Mouse (Mus musculus) spleen, adult 18-20 months (tissue): ENCODE results near the gene Nsun2.

Source experiments
- DNase-seq, 2 experiments: peaks; one replicate each; pipeline ENCODE4 v3.0.0; 2022; ENCODE audit warnings: mixed read lengths in 2 of 2

The Nsun2 gene

GRCm38 (mm10) chr13:69525867-69526266 lies 7.7 kb upstream of the Nsun2 start:
- no peak for DNase-seq

GRCm38 (mm10) chr13:69528531-69528930 lies 5.0 kb upstream of the Nsun2 start:
- DNase-seq: no peak

DNA sequence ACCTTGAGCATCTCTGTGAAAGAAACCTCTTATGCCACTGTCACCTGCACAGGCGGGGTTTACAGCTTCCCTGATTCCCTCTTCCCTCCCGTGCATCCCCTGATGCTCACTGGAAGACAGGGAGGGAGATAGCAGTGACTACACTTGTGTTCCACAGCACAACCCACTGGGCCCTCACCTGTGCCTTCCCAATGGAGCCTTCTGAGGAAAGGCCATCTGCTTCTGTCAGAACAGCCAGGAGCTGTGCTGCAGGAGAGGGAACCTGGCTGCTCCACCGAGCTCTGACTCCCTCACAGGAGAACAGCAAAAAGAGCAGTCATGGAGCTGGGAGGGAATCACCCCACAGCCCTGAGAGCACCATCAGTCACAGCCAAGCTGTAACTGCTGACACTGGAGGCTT lies 3.4 kb upstream of the Nsun2 start:
- DNase-seq: no peak

DNA sequence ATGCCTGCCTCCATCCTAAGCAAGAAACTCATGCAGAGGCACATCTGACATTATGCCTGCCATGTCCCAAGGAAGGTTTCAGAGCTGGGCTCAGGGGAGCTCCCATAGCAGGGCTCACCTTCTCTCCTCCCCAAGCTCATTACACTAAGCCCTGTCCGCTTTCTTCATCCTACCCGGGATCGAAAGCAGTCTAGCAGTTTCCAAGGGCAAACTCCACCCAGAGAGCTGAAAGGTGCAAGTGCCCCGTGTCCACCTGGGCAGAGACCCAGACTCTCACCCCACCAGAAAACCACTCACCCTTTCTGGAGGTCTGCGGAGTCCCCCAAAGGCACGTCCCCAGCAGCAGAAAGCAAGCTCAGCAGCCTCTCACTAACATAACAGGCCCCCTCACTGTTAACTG lies 2.6 kb upstream of the Nsun2 start:
- DNase-seq: no peak

GRCm38 (mm10) chr13:69531431-69531830 lies 2.1 kb upstream of the Nsun2 start:
- DNase-seq: no peak

DNA sequence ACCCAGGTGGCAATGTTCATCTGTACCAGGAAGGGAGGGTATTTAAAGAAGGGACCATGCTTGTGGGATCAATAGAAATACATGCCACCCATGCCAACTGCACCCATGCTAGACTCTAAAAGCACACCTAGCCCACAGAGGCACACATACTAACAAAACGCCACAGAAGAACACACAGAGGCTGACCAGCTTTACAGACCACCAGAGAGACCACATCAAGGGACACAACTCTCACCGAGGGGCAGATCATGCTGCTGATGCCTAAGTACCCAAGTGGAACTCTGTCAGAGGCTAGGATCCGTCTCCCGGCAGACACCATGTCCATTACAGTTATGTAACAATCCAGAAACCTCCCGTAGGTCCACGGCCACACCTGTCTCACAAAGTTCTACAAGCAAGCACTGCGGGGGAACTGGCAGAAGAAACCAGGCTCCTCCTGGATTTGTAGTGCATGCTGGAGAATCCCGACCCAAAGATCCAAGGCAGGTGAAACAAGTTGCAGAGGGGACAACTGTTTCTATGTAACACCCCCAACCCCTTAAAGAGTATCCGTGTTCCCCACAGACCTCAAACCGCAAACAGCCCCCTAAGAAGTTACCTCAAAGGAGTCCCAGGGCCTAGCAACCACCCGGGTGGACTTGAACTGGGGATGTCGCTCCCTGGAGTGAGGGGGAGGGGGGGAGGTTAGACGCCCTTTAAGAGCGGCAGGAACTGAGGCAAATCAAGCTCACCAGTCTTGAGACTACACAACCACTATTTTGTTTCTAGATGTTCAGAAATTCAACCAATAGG lies 1.2 kb upstream of the Nsun2 start:
- no peak for DNase-seq

- no peak for DNase-seq
These were observed 597 bp upstream of the Nsun2 start for GRCm38 (mm10) chr13:69532893-69533404.

GRCm38 (mm10) chr13:69534334-69534653 lies 748 bp downstream of the Nsun2 start, which contains the start of gene Tent4a:
TSS of gene Tent4a (minus strand) at chr13:69534617.
- no peak for DNase-seq

DNA sequence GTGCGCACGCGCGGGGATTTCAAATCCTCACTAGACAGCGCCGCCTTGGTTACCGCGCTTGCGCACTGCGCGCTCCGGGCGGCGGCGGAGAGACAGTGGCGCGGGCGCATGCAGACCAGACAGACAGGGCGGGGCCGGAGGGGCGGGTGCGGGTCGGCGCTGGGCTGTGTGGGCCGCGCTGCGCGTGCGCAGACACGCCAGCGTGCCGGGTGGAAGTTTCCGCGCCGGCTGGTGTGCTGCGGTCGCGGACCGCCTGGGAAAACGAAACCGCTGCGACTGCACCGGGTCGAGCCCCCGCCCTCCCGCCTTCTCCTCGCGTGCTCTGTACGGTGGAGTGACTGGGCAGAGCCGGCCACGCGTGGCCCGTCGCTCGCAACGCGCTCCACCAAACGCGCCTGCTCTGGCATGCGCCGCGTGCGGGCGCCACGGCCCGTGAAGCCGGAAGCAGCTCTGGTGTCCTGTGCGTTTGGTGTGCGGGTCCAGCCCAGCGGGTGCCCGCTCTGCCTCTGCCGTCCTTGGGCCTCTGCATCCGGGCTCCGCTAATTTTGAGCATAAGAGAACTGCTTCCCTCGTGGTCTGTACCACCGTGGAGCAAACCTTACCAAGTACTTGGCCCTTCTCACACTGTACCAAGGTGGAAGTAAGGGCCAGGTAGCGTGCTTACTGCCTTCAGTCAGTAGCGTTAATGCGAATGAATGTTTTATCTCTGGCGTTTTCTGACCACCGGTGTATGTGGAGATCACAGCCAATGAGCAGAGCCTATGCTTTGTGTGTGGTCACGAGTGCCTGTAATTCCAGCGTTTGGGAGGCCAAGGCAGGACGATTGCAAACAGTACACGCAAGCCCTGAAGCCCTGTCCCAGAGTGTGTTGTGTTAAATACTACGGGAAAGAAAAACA lies 1.4 kb downstream of the Nsun2 start:
- peak; percentile 96 to 97 for DNase-seq

DNA sequence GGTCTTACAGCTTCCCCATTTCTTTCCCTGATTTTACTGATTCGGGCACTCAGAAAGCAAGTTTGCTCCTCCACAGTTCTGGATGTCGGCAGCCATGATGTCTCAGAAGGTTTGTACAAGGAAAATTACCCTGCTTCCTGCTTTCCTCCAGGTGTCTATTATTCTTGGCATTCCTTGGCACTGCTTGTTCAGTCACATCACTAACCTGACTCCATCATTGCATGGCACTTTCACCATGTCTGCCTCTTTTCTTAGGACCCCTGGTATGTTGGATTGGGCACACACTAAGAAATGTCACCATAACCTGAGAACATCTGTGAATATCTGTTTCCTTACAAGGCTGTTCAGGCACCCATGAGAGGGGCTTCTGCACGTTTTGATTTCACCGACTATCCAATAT lies 2.5 kb downstream of the Nsun2 start:
- DNase-seq: no peak

DNA sequence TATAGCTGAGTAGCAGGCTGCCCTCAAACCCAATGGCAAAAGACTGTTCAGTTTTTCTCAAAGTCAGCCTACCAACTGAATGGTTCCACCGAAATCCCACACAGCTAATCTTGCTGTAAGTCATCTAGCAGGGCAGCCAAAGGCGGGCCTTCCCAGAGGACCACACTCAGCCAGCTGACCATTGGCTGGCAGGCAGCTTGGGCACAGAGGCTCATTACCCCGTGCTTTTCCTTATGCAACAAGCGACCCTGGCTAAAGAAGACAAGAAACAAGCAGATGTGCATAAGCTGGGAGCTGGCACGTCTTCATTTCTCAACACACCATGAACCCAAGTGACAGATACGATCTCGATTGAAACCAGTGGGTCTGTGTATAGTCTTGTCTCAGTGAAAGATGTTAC lies 3.8 kb downstream of the Nsun2 start:
- no peak for DNase-seq

- DNase-seq: no peak
These were observed 4.8 kb downstream of the Nsun2 start for GRCm38 (mm10) chr13:69538327-69538726.

GRCm38 (mm10) chr13:69541209-69541608 lies 7.7 kb downstream of the Nsun2 start:
- DNase-seq: no peak

DNA sequence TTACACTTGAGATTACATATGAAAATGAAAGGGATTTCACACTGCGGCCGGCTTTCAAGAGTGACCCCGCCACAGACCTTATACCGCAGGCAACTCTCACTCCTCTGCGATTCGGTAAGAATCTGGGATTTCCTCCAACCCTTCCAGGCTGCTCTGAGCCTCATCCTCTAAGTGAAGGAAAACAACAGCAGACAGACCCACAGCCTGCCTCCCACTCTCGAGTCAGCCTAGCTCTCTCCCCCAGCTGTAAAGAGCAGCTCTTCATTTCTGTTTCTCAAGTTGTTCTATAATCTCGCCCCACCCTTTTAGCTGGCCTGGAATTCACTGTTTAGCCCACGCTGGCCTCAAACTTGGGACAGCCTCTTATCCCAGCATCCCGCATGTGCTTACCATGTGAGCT lies 8.2 kb downstream of the Nsun2 start:
- DNase-seq: no peak

DNA sequence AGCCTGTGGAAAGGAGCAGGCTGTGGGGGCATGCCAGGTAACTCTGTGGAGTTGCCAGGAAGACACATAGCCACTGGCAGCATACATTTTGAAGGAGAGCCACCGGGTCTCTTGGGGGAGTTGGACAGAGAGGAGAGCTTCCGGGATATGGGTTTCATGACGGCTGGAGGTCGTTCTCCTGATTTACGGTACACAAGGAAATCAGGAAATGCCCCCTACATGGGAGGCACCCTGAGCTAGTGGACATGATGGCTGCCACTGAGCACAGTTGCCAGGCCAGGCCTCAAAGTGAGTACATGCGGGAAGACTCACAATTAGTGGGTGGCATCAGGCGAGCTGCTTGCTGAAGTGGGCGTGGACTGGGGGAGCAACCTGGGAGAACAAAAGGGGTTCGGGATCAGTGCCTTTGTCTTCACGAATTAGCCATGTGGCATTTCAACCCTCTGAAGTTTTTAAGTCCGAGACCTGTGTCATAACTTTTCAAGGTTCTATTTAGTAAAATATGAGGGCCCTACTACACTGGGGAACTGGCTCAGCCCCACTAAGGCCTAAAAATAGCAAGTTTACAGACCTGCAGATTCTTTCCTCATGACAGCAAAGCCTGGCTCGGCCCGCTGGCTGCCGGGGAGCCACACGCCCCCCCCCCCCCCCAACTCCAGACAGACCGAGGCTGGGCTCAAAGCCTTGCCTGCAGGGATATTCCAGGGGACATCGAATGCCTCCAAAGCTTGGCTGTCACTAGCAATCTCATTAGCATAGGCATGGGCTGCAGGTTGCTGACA lies 9.2 kb downstream of the Nsun2 start:
- DNase-seq: no peak

DNA sequence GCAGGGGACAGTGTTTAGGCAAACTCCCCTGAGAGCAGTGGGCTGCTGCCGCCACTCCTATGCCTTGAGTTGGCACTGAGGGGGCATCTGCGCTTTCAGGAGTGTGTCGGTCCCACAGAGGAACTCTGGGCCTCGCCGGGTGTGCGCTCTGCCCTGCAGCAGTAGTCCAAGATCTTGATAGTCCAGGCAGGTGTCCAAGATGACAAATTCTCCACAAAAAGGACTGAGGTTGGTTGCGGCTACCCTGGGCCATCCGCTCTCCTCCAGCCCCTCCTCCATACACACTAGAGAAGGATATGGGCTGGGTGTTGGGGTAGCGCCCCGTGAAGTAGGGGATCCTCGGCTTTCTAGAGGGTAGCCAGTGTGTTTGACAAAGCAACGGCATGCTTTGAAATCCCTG lies 10.0 kb downstream of the Nsun2 start:
- DNase-seq: no peak

DNA sequence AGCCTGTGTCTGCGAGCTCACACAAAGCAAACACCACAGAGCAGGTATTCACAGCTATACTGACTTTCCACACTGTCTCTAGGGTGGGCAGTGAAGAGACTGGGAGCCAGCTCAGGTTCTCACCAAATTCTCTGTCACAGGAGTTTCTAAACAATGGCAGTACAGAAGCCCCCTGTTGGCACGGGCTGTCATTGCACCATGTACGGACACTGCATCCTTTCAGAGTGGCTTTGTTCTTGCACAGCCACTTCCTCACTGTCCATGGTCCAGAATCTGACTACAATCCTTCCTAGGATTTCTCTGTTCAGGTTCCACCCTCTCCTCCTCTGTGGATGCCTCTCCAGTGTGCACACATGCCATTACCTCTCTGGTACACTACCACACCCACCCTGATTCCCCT lies 11.5 kb downstream of the Nsun2 start:
- DNase-seq: peak; percentile 37 to 69

DNA sequence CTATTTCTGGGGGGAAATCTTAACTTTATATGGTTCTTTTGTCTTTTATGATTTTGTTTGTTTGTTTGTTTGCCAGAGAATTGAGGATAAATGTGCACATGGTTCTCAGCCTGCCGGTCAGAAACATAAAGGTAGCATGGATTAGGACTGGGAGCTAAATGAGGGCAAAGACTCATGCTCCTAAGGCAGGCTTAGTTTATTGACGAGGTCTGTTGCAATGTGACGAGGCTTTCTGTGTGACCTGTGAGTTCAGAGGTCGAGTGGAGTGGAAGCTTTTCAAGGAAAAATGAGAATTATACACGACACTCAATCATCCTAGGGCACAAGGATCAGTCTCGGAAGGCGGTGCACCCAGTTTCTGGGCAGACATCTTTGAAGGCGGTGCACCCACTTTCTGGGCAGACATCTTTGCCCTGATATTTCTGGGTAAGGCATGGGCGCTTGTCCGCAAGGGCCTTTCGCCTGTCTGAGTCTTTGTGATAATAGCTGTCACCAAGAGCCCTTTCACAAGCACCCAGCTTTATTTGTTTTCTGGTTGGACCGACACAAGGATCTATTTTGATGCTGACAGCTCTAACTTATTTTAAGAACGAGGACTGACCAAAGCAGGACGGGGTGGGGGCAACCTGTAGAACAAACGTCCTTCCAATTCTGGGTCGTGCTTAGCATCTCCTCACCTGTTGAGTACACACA lies 14.1 kb downstream of the Nsun2 start:
- DNase-seq: no peak

DNA sequence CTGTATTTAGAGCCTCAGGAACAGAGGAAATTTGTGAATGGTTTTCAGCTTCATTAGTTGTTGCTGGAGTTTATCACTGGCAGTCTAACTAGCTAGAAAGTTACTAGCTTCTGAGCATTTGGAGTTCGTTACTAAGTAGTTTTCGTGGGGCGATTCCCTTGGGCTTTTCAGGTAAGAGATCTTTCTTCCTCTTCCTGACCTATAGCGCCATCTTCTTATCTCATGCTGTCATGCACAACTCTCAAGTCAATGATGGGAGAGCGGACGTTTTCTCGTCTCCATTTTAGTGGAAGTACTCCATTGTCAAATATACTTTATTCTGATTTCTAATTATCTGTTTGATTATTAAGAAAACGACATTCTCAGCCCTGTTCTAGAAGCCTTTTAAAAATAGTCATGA lies 16.4 kb downstream of the Nsun2 start:
- no peak for DNase-seq

- DNase-seq: no peak
These were observed 17.3 kb downstream of the Nsun2 start for GRCm38 (mm10) chr13:69550831-69551230.

DNA sequence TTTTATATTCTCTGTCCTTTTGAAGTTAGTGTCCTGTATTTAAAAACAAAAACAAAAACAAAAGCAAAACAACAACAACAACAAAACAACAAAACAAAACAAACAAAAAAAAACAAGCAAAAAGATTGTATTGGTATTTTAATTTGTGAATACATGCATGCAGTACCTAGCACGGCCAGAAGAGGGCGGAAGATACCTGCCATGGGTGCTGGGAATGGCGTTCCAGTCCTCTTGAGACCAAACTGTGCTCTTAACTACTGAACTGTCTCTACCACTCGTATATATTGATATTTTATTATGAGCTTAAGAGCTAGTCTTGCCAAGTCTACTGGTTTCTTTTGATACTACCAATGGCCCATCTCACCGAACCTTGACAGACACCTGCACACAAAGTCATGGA lies 19.5 kb downstream of the Nsun2 start:
- peak in 1 of 2 experiments; percentile 31 for DNase-seq

DNA sequence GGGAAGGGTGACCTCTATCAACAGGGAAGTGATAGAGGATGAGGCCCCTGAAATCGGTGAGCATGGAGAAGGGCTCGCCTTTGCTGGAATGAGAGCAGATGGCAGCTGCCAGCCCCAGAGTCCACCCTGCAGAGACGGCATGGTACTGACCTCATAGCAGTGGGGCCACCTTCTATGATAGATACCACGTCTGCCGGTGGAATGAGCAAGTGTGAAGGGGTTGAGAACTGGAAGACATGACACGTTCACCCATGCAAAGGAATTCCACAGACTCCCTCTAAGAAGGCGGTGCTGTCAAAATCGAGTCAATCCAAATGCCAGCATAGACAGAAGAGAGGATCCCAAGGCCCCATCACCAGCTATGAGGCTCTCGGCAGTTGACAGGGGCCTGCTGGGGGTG lies 20.7 kb downstream of the Nsun2 start:
- no peak for DNase-seq

DNA sequence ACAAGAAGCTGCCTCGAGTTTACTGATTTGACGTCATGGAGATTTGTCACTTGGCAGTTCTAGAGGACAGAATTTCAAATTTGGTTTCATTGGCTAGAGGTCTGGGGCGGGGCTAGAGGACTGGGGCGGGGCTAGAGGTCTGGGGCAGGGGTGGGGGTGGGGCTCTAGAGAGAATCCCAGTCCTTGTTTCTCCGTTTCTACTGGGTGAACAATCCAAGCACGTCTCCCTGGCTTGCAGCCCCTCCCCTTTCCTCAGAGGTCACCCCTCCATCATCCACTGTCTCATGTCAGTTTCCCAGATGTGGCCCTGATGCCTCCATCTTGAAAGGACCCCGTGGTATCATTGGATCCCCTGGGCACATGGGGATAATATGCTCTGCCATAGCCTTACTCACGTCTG lies 21.5 kb downstream of the Nsun2 start:
- DNase-seq: no peak
